Mouse (Mus musculus) hindlimb bud, embryonic 11.5 days (tissue): ENCODE measurements around the gene Gm10577.

Experiments
- DNase-seq: peaks from one replicate; pipeline ENCODE4 v3.0.0-alpha.2; 2012; ENCODE audit warnings: low read depth, low spot score; ENCODE audit errors: extremely low spot score

Gm10577 gene

DNA sequence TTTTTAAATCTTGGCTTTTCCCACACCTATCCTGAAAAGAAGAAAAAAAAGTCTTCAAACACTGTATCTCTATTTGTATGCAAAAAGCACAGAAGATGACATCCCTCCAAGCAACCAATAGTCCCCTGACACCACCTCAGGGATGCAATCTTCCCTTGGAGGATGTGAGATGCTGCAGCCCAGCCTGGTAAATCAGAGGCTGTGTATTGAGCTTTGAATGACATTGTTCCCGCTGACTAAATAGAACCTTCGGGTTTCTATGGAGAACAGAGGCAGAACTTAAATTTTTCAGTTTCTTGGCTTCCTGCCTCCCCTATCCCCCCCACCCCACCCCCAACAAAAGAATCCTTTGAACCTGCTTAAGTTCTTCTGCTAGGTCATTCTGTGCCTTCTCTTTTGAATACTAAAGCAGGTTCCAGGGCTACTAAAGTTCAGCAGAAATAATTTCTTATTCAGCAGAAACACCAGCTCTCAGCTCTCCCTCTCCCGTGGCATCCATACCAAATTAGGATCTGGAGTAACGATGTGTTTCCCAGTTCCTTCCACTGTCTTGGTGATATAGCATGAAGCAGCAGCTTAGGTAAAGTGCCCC lies 24.3 kb downstream of the Gm10577 start:
- DNase-seq: no peak

DNA sequence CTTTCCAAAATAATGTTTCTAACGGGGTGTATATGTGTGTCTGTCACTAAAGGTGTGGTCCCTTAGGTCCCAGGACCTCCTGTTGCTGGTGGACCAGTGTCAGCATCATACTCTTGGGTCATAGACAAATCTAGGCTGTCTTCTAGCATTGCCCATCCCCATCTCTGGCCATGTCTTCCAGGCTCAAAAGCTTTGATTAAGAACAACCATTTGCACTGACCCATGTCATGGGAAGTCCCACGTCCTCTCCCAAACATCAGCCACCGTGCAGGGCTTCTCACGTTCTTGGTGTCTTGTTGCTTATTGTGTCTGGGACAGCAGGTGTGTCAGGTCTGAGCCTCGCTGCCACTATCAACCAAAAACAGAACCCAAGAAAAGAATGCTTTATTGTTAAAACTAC lies 24.9 kb downstream of the Gm10577 start:
- DNase-seq: no peak

DNA sequence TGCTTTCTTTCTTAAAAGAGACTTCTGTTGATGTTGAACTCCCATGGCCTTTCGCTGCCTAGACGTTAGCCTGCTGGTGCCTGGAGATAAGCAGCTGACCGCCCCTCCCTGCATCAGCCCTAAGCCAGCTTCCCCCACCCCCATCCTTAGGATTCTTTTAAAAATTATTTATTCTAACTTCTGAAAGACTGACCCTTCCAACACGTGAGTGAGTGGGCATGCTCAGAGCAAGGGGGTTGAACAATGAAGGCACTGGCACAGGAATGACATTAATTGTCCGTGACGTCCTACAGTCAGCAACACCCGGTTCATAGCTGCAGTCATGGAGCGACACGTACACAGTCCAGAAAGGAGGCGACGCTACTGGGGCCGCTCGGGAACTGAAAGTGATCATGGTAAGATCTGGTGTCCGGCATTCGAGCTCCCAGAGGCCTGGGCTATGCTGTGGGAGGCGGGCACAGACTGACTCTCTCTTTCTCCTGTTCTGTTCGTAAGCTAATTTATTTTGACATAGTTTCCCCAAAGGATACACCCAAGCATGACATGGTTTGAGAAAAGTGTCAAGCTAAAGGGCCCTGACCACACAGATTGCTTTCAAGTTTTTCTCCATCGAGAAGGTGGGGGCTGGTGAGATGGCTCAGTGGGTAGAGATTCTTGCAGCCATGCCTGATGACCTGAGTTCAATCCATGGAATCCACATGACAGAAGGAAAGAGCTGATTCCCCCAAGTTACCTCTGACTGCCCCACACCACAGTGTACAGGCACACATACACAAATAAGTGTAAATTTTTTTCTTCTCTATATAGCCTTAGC lies 25.8 kb downstream of the Gm10577 start:
- no peak for DNase-seq

DNA sequence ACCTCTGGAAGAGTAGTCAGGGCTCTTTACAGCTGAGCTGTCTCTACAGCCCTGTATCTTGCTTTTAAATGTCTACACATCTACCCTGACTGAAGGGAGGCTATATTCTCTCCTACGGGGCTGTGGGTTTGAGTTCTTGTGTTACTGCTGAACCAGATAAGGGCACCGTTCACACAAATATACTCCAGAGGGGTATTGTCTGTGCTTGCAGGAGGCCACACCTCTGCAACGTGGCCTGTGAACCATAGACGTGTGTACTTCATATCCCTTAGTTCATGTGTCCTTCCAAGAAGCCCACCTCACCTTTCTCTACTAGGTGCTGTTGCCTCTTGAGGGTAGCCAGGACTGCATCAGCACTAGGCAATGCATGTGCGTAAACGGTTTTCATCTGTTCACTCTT lies 28.4 kb downstream of the Gm10577 start:
- no peak for DNase-seq

DNA sequence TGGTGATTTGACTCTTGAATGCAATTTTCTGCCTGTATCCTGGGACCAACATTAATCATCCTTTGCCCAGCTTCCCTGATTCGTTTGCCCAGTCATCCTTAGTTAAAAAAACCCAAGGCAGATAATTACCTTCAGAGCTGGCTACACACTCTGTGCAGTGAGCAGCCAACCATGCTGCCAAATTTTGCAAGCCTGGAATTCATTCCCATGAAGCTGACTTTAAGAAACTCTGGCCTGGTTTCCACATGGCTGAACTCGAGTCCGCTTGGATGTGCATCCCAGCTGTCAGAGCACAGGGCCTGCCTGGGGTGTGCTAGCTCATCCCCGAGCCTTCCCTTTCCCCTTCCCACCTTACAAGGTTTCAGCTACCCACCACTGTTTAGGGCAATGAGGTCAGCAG lies 29.5 kb downstream of the Gm10577 start:
- no peak for DNase-seq

DNA sequence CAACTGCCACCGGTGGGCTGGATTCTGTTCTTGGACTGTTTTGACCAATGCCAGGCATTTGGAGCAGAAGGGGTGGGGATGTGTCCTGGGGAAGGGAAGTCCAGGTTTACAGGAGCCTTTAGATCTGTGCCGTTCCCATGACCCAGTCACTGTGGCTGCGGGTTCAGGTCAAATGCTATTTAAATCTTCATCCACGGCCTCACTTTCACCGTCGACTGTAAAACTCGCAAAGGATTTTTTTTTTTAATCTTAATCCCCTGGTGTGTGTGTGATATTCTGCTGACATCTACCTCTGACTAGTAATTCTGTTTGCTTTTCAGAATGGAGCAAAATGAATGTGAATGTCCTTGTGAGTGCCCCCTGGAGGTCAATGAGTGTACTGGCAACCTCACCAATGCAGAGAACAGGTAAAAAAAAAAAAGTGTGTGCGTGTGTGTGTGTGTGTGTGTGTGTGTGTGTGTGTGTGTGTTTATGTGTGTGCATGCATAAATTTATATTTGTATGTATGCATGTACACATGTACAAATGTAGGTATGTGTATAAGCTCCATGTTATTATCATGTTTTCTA lies 32.2 kb downstream of the Gm10577 start:
- peak; percentile 50 for DNase-seq

DNA sequence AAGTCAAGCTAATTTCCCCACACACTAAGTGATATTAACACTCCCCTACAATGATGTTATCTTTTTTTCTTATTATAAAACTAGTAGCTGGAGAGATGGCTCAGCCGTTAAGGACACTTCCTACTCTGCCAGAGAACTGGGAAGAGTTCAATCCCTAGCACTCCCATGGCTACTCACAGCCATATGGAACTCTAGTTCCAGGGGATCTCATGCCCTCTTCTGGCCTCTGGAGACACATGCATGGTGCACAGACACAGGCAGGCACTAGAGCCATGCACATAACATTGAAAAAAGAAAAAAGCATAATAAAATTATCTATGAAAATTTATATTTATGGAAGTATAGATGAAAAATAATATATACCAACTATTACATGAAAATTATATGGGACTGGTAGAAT lies 33.3 kb downstream of the Gm10577 start:
- DNase-seq: no peak

DNA sequence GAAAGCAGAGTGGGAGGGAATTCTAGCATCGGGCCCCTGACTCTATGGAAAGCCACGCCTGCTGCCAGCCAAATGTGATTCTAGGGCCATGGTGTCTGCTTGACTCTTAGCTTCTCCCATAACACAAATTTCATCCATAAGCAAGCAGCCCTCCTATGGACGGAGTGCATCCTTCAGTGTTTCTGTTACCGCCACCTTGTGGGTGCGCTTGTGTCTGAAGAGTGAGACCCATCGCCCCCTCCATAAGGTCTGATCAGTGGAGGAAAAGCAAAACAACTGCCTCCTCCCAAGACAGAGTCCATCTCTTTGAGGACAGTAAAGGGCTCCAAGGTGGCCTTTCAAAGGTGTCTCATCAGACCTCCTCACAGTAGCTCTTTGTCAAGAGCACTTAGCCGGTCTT lies 43.0 kb downstream of the Gm10577 start:
- no peak for DNase-seq

DNA sequence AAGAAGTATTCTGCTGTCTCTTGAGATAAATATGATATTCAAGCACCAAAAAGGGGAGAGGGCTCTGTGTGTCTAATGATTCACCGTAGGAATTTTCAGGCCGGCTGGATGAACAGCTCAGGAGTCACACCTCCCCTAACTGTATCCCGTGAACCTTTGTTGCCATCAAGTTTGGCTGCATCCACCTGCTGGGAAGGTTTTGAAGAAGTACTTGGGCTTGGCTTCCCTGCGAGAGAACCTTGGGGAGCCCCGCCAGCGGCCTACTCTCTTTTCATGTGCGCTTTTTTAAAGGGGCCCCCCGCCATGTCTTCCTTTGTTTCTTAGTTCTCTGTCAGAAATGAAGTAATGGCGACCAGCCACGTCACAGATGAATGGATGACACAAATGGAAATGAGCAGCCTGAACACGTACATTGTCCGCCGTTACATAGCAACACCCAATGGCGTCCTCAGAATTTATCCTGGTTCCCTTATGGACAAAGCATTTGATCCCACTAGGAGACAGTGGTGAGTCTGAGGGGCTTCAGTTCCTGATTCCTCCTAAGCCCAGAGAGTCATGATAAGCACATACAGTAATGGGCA lies 46.0 kb downstream of the Gm10577 start:
- DNase-seq: no peak

DNA sequence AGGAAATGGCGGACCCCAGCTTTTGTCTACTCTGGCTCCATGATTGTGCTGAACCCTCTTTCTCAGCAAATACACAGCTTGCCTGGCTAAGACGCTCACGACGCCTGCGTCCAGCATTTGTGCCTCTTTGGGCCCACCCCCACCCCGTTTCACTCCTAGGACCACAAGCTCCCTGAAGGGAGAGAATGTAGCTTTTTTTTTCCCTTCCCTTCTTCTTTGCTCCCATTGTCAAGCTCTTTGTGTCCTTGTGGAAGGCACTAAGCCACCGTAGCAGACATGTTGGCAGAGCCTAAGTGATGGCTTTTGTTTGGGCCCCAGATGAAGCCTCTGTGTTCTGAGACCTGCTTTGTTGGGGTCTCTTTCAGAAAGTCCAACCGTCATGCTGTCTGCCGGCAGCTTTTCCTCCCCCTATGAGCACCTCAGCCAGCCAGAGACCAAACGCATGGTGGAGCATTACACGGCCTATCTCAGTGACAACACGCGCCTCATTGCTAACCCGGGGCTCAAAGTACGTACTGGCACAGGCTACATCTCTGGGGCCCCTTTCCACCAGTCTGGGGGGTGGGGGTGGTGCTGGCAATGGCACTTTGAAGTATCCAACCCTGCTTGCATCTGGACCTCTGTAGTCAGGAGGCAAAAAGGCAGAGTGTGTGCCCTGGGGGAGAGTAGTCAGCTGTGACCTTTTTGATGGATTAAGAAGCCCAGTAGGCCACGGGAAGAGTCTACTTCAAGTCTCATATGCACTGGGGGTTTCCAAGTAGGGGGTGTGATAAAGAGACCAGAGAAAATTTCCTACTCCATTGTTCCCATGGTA lies 46.6 kb downstream of the Gm10577 start:
- no peak for DNase-seq
